Mouse (Mus musculus): ENCODE results near the gene Pofut2. TPM values are rescaled to one million over a fixed set of nuclear protein-coding genes. Genes with fewer than 3 reads are reported as not detected.

Gene Pofut2
- 131 and 135 TPM in 2 replicates for polyA plus RNA-seq (2016; fragmentation: Nextera tagmentation; extraction: Ambion mirVana)

DNA sequence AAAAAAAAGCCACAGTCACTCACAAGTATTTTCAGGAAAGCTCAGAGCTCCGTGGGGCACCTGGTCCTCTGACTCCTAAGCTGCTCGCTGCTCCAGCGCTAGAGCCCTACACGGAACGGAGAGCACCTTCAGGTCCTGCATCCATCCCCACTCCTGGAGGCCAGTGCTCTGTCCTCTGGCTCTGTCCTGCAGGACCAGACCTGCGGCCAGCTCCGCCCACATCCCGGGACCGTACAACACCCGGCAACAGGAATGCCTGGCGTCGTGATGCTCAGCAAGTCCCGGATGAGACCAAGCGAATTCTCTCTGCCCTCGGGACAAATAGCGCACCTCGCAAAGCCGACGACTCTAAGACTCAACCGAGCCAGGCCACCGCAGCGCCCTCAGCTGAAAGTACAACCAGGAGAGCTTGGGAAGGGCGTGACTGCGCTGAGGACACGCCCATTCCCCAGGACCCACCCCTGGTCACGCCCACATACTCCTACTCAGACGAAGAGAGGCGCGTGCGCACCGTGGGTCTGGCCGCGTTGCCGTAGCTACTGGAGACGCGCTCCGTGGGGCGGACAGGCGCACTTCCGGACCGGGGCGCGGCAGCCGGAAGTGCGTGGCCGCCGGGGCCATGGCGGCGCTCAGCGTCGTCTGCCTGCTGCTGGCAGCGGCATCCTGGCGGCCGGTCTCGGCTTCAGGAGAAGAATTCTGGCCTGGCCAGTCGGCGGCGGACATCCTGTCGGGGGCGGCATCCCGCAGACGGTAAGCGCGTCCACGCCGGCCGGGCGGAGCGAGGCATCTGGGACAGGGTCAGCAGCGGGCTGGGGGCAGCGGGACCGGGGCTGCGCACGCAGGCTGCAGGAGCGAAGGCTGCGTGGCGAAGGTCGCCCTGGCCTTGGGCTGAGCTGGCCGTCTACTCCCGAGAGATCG lies at the start of gene Pofut2:
TSS of gene Pofut2 (plus strand) at position 515 of the 918 bp plus-strand sequence.
- Histone ChIP-seq H3K27me3 (replicated peaks) (no peaks in the 10 kb centered on the region), H3K4me3 (peak within 1 kb of the TSS; percentile 92), H3K36me3 (peaks cover 34% of the 10 kb centered on the region), H3K9me3 (replicated peaks) (no peaks in the 10 kb centered on the region), H3K4me1 (replicated peaks) (peaks cover 9% of the 10 kb centered on the region), H3K4me2 (peak within 1 kb of the TSS; percentile 79), H3K27ac (ENCODE audit: poor library complexity, severe bottlenecking) (peak within 1 kb of the TSS; percentile 93), H3K9ac (peak within 1 kb of the TSS; percentile 85)
- ATAC-seq (ENCODE audit: insufficient number of reproducible peaks, low FRiP score): peak; percentile 98
- under 1% methylated on average over 81 of the region's 81 CpGs for WGBS

DNA sequence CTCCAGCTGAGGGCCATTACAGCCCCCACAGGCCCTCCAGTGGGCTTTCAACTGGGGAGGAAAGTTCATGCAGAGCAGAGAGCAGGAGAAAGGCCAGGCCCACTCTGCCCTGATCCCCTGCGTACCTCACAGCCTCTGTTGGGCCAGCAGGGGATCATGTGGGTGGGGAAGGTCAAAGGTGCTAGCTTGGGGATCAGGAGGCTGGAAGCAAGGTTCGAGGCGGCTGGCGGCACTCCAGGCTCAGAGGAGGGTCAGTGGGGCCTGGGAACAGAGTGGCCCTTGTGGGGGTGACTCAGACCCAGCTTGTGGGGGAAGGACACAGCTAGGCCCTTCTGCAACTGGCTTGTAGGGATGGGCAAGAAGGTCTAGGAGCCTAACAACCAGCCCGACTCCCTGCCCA lies 49.8 kb upstream of the Pofut2 start:
- Histone ChIP-seq H3K9me3 (replicated peaks) (no peaks in the 10 kb centered on the region), H3K4me2 (no peak overlapping the region), H3K27me3 (replicated peaks) (no peaks in the 10 kb centered on the region), H3K9ac (no peak overlapping the region), H3K27ac (ENCODE audit: poor library complexity, severe bottlenecking) (no peak overlapping the region), H3K4me3 (no peak overlapping the region), H3K36me3 (no peaks in the 10 kb centered on the region), H3K4me1 (replicated peaks) (peaks cover 69% of the 10 kb centered on the region)
- 66% methylated on average over 5 of the region's 5 CpGs for whole genome bisulfite sequencing
- no peak for ATAC-seq (ENCODE audit: insufficient number of reproducible peaks, low FRiP score)

DNA sequence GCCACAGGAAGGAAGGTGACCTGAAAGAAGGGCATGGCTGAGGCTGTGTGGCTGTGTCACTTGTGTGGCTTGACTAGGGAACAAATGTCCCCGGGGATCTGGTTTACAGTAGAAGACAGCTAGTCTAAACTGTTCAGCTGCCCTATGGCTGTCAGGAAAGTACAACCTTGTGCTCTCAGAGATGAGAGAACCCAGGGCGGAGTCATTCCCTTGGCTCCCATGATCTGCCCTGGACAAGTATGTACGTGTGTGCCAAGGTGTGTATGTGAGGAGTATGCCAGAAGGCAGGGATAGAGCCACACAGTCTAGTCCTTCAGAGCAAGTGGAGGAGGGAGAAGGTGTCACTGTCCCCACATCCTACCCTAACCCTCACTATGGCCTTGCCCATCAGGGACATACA lies 48.4 kb upstream of the Pofut2 start:
- peak overlapping the region; percentile 63; the same call in 1 of the 2 replicates for H3K27ac ChIP-seq (ENCODE audit: poor library complexity, severe bottlenecking)
- H3K27me3 ChIP-seq (replicated peaks): no peaks in the 10 kb centered on the region
- H3K4me2 ChIP-seq: no peak overlapping the region
- peaks cover 73% of the 10 kb centered on the region for H3K4me1 ChIP-seq (replicated peaks)
- WGBS: 87% methylated on average over 3 of the region's 3 CpGs
- no peak for ATAC-seq (ENCODE audit: insufficient number of reproducible peaks, low FRiP score)
- no peaks in the 10 kb centered on the region for H3K9me3 ChIP-seq (replicated peaks)
- no peaks in the 10 kb centered on the region for H3K36me3 ChIP-seq
- H3K4me3 ChIP-seq: no peak overlapping the region
- no peak overlapping the region for H3K9ac ChIP-seq

DNA sequence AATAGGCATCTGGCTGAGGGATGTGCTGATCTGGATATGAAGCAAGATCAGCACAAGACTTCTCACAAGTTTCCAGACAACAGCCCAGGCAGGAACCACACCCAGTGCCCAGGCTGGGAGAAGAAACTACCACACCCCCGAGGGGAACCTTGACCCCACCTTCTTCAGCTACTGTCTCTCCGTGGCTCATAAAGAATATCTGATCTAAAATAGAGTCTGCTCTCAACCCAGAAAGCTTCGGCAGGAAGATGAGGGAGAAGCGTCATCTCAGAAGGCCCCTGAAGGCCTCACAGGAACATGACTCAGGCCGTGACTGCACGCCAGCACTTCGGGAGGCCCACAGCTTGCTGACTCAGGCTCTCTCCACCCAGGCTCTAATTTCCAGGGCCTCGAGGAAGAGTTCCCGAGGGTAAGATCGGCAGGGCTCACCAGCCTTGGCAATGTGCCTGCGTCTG lies 47.9 kb upstream of the Pofut2 start:
- Histone ChIP-seq H3K36me3 (no peaks in the 10 kb centered on the region), H3K4me3 (no peak overlapping the region), H3K27me3 (replicated peaks) (no peaks in the 10 kb centered on the region), H3K4me1 (replicated peaks) (peaks cover 77% of the 10 kb centered on the region), H3K4me2 (no peak overlapping the region), H3K9me3 (replicated peaks) (no peaks in the 10 kb centered on the region), H3K27ac (ENCODE audit: poor library complexity, severe bottlenecking) (peak overlapping the region; percentile 63), H3K9ac (no peak overlapping the region)
- ATAC-seq (ENCODE audit: insufficient number of reproducible peaks, low FRiP score): peak; percentile 76
- WGBS: 38% methylated on average over 11 of the region's 11 CpGs

DNA sequence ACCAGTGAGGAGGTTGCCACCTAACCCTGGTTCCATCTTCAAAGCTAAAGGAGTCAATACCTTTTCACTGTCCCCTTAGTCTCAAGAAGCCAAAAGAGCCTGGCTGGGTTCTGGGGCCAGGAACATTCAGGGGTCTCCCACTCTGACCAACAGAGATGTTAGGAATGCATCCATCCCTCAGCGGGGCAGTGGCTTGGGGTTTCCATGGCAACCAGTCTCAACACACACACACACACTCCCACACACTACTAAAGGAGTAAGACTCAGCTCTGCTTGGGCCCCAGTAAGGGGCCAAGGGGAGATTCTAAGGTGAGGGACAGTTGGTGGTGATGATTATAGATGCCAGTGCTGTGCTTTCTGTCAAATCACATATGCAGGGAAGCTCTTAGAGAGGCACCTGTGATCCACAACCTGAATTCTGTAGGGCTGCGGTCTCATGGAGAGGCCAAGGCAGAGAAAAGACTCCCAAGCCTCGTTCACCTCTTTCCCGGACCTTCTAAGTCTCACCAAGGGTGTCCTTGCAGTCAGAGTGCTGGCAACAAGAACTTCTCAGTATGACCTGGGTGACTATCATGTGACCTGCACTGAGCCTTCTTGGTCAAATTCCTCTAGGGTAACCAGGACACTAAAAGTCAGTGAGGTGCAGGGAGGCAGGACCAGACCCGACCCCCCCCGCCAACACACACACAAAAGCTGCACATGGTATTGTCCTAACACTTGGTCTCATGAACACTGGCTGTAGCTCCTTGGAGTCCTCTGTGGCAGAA lies 46.5 kb upstream of the Pofut2 start:
- H3K4me3 ChIP-seq: no peak overlapping the region
- no peaks in the 10 kb centered on the region for H3K36me3 ChIP-seq
- ATAC-seq (ENCODE audit: insufficient number of reproducible peaks, low FRiP score): no peak
- peaks cover 77% of the 10 kb centered on the region for H3K4me1 ChIP-seq (replicated peaks)
- no peak overlapping the region for H3K9ac ChIP-seq
- H3K9me3 ChIP-seq (replicated peaks): no peaks in the 10 kb centered on the region
- no peak overlapping the region for H3K4me2 ChIP-seq
- no peaks in the 10 kb centered on the region for H3K27me3 ChIP-seq (replicated peaks)
- WGBS: 77% methylated on average over 6 of the region's 6 CpGs
- no peak overlapping the region; the same call in 1 of the 2 replicates for H3K27ac ChIP-seq (ENCODE audit: poor library complexity, severe bottlenecking)

- Histone ChIP-seq H3K4me1 (replicated peaks) (peaks cover 81% of the 10 kb centered on the region), H3K36me3 (no peaks in the 10 kb centered on the region), H3K4me3 (no peak overlapping the region), H3K9ac (no peak overlapping the region), H3K4me2 (no peak overlapping the region), H3K9me3 (replicated peaks) (no peaks in the 10 kb centered on the region), H3K27me3 (replicated peaks) (no peaks in the 10 kb centered on the region), H3K27ac (ENCODE audit: poor library complexity, severe bottlenecking) (no peak overlapping the region)
- WGBS: 76% methylated on average over 5 of the region's 5 CpGs
- no peak for ATAC-seq (ENCODE audit: insufficient number of reproducible peaks, low FRiP score)
Measured at GRCm38 (mm10) chr10:77213483-77213882, 45.5 kb upstream of the Pofut2 start.

DNA sequence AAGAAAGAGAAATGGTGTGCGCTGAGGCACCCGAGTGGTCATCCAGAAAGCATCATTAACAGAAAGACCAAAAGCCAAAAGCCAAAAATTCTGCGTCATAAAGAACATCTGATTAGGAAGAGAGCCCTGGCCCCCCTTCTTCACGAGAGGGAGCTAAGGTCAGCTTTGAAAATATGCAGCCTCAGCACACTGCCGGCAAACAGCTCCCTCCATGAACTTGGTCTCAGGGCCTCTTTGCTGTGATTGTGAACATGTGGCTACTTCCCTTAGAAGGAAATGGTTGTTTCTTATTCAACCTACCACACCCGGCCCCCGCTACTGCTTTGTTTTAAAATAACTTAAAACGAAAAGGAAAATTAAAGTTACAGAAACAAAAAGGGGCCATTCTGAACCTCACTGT lies 44.4 kb upstream of the Pofut2 start:
- no peak for ATAC-seq (ENCODE audit: insufficient number of reproducible peaks, low FRiP score)
- H3K4me3 ChIP-seq: no peak overlapping the region
- 50% methylated on average over 8 of the region's 8 CpGs for WGBS

GRCm38 (mm10) chr10:77215641-77216040 lies 43.4 kb upstream of the Pofut2 start:
- H3K27me3 ChIP-seq (replicated peaks): no peaks in the 10 kb centered on the region
- peak overlapping the region; percentile 56 for H3K27ac ChIP-seq (ENCODE audit: poor library complexity, severe bottlenecking)
- no peak overlapping the region for H3K4me2 ChIP-seq
- no peaks in the 10 kb centered on the region for H3K36me3 ChIP-seq
- 36% methylated on average over 4 of the region's 4 CpGs for WGBS
- no peak overlapping the region for H3K4me3 ChIP-seq
- peak; percentile 77 for ATAC-seq (ENCODE audit: insufficient number of reproducible peaks, low FRiP score)
- H3K4me1 ChIP-seq (replicated peaks): peaks cover 88% of the 10 kb centered on the region
- no peak overlapping the region for H3K9ac ChIP-seq
- no peaks in the 10 kb centered on the region for H3K9me3 ChIP-seq (replicated peaks)

More for the DNA sequence above, 44.4 kb upstream of the Pofut2 start:
- H3K27me3 ChIP-seq (replicated peaks): no peaks in the 10 kb centered on the region
- no peaks in the 10 kb centered on the region for H3K36me3 ChIP-seq
- peaks cover 83% of the 10 kb centered on the region for H3K4me1 ChIP-seq (replicated peaks)
- no peak overlapping the region for H3K9ac ChIP-seq
- H3K9me3 ChIP-seq (replicated peaks): no peaks in the 10 kb centered on the region
- no peak overlapping the region for H3K4me2 ChIP-seq
- H3K27ac ChIP-seq (ENCODE audit: poor library complexity, severe bottlenecking): peak overlapping the region; percentile 35; the same call in 1 of the 2 replicates

DNA sequence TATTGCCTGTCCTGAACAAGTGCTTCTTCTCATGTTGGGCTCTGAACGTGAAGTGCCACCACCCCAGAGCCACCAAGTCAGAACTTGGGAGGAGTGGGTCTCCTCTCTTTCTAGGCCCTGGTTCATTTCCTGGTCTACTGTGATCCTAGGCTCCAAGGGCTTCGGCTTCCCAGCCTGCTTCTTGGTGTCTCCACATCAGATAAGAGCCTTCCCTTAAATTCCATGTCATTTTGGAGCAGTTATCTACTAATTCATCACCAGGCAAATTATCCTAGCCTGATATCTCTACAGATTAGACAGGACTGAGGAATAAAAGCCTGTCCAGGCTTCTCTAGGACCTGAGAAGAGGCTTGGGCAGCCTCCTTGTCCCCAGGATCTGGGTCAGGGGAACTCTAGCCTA lies 42.7 kb upstream of the Pofut2 start:
- Histone ChIP-seq H3K27me3 (replicated peaks) (no peaks in the 10 kb centered on the region), H3K4me3 (no peak overlapping the region), H3K4me2 (no peak overlapping the region), H3K9me3 (replicated peaks) (no peaks in the 10 kb centered on the region), H3K4me1 (replicated peaks) (peaks cover 88% of the 10 kb centered on the region), H3K27ac (ENCODE audit: poor library complexity, severe bottlenecking) (peak overlapping the region; percentile 56), H3K9ac (no peak overlapping the region), H3K36me3 (no peaks in the 10 kb centered on the region)
- WGBS: 53% methylated on average over 2 of the region's 2 CpGs
- no peak for ATAC-seq (ENCODE audit: insufficient number of reproducible peaks, low FRiP score)

GRCm38 (mm10) chr10:77217155-77217731 lies 41.8 kb upstream of the Pofut2 start:
- no peaks in the 10 kb centered on the region for H3K27me3 ChIP-seq (replicated peaks)

DNA sequence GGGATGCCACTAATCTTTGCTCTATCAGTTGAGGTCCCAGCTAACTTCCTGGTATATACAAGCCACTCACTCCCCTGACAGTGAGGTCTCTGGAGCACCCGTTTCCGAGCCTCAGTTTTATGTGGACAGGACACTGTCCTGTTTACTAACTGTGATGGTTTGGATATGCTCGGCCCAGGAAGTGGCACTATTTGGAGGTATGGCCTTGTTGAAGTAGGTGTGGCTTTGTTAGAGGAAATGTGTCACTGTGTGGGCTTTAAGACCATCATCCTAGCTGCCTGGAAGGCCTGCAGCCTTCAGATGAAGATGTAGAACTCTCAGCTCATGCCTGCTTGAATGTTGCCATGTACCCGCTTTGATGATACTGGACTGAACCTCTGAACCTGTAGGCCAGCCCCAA lies 41.0 kb upstream of the Pofut2 start:
- Histone ChIP-seq H3K9me3 (replicated peaks) (no peaks in the 10 kb centered on the region), H3K36me3 (no peaks in the 10 kb centered on the region), H3K4me1 (replicated peaks) (peaks cover 80% of the 10 kb centered on the region), H3K27ac (ENCODE audit: poor library complexity, severe bottlenecking) (no peak overlapping the region), H3K4me2 (no peak overlapping the region), H3K9ac (no peak overlapping the region), H3K4me3 (no peak overlapping the region), H3K27me3 (replicated peaks) (no peaks in the 10 kb centered on the region)
- 80% methylated on average over 4 of the region's 4 CpGs for WGBS
- no peak for ATAC-seq (ENCODE audit: insufficient number of reproducible peaks, low FRiP score)

More at GRCm38 (mm10) chr10:77217155-77217731, 41.8 kb upstream of the Pofut2 start:
- H3K4me1 ChIP-seq (replicated peaks): peaks cover 84% of the 10 kb centered on the region
- no peak for ATAC-seq (ENCODE audit: insufficient number of reproducible peaks, low FRiP score)
- 26% methylated on average over 6 of the region's 6 CpGs for WGBS
- peak overlapping the region; percentile 66 for H3K27ac ChIP-seq (ENCODE audit: poor library complexity, severe bottlenecking)
- no peak overlapping the region for H3K4me2 ChIP-seq
- no peak overlapping the region for H3K4me3 ChIP-seq
- H3K36me3 ChIP-seq: no peaks in the 10 kb centered on the region
- no peaks in the 10 kb centered on the region for H3K9me3 ChIP-seq (replicated peaks)
- no peak overlapping the region for H3K9ac ChIP-seq
